Mouse (Mus musculus) erythroblast, adult 5-6 weeks (primary cell): ENCODE data around the gene Cdk18. TPM values are rescaled to one million over a fixed set of nuclear protein-coding genes. Genes with fewer than 3 reads are reported as not detected.

ENCODE experiments used
- ATAC-seq: replicated peaks from 2 replicates; pipeline ENCODE4 v1.8.0; 2016; ENCODE audit warnings: moderate number of reproducible peaks, mild to moderate bottlenecking, moderate TSS enrichment, inconsistent platforms; ENCODE audit not compliant: poor library complexity, low FRiP score, severe bottlenecking
- total RNA-seq, 2 experiments: library from RNA; stranded (forward) in 1 of 2; stranded (reverse) in 1 of 2; fragments of 150-400 nt in 1 of 2; fragments of 200-764, 138-1000 nt in 1 of 2; gene quantifications; 2 replicates each; pipeline versions ENCODE4 v1.2.3 to v1.2.4; 2015 to 2017; ENCODE audit warnings: low replicate concordance in 2 of 2

Gene Cdk18
- total RNA-seq, 2 experiments from 2014 or later: not detected

- no peak for ATAC-seq
Observed at GRCm38 (mm10) chr1:132075576-132075975, 63.9 kb downstream of the Cdk18 start.

DNA sequence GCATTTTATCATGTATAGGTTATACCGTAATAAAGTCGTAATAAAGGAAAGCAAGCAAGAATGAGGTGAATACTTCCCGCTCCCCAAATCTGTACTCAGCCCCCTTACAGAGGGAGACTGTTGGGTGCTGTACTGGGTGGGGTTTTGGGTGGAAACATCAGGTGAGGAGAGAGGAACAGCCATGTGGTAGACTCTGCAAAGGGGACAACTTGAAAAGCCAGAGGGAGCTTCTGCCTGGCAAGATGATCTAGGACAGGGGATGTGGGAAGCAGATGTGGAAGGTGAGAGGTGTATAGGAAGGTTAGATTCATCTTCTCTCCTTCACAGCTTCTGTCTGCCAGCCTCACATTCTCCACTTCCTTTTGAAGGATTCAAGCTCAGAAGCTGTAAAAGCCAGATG lies 68.8 kb downstream of the Cdk18 start:
- ATAC-seq: no peak

DNA sequence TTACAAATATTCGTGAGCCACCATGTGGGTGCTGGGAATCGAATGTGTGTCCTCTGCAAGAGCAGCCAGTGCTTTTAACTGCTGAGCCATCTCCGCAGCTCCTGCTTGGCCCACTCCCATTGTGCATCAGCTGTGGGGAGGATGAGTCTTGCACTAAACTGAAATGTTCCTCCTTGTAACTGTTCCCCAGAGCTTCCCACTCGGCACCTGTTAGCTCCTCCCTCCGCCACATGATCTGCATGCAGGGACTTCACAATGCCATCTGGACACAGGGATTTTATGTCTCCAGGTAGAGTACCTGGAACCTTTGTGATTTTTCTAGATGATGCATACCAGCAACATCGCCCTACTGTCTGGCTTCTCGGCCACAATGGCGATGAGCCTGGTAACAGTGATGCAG lies 70.0 kb downstream of the Cdk18 start:
- no peak for ATAC-seq

DNA sequence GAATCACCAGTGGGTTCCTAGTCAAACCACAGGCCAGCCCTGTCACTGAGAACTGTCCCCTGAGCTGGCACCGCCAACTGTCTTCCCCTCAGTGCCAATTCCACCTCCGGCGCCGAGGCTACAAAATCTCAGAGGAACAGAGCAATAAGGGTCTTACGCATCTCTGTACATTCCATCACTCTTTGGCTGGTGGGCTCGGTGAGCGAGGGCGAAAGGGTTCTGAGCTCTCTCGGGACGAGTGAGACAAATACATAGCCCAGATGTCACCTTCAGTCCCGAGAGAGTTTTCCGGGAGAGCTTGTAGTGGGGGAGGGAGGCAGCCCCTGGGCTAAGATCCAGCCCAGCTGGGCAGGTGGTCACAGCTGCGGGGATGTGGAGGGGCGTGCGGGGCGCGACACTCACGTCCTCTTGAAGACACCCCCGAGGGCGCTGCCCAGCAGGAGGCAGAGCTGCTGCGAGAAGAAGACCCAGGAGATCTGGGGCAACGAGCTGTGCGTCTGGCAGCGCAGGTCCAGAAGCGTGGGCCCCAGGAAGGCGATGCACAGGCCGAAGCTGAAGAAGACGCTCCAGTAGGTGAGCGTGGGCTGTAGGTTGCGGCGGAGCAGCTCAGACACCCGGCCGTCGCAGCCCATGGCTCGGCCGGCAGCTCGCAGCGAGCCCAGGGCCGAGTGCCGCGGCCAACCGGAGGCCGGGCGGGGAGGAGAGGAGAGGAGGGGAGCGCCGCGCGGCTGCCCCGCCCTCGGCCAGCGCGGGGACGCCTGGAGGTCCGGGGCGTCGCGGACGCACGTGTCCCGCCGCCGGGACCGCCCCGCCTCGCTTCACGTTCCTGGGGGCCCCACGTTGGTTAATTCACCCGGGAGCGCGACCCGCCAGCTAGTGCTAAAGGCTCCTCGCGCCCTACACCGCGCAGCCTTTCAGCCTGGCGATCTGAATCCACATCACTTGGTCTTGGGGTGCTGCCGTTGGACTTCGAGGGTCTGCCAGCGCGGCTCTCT lies 71.9 kb downstream of the Cdk18 start, which contains the start of gene Mfsd4a:
Mfsd4a (minus strand) TSS at position 802 of the 995 bp plus-strand sequence.
- no peak for ATAC-seq

- ATAC-seq: no peak
Observed at GRCm38 (mm10) chr1:132065475-132066172, 73.9 kb downstream of the Cdk18 start.

GRCm38 (mm10) chr1:132065001-132065400 lies 74.5 kb downstream of the Cdk18 start:
- ATAC-seq: no peak

- ATAC-seq: no peak
Observed at GRCm38 (mm10) chr1:132063096-132063495, 76.4 kb downstream of the Cdk18 start.

Other genes with a start within 250 kb of the Cdk18 start
- 35.0 and 47.6 TPM in 2 replicates for gene Nucks1, start 229.2 kb downstream of the Cdk18 start, total RNA-seq (2015; ENCODE audit: low replicate concordance)
- gene Nucks1, start 229.2 kb downstream of the Cdk18 start, total RNA-seq (2017; ENCODE audit: low replicate concordance): 77.1 and 83.3 TPM in 2 replicates
- gene Slc45a3, start 176.7 kb downstream of the Cdk18 start, total RNA-seq (2015; ENCODE audit: low replicate concordance): not detected in 2 replicates
- gene Slc45a3, start 176.7 kb downstream of the Cdk18 start, total RNA-seq (2017; ENCODE audit: low replicate concordance): 0.56 and 1.3 TPM in 2 replicates
- gene Elk4, start 132.1 kb downstream of the Cdk18 start, total RNA-seq (2015; ENCODE audit: low replicate concordance): 96.8 and 101 TPM in 2 replicates
- gene Elk4, start 132.1 kb downstream of the Cdk18 start, total RNA-seq (2017; ENCODE audit: low replicate concordance): 75.8 and 94.4 TPM in 2 replicates
- not detected in 2 replicates for gene Mfsd4a, start 71.6 kb downstream of the Cdk18 start, total RNA-seq (2015; ENCODE audit: low replicate concordance)
- gene Mfsd4a, start 71.6 kb downstream of the Cdk18 start, total RNA-seq (2017; ENCODE audit: low replicate concordance): 0.68 and 2.9 TPM in 2 replicates
- gene Lemd1, start 51.7 kb upstream of the Cdk18 start, total RNA-seq (2015; ENCODE audit: low replicate concordance): not detected in 2 replicates
- not detected in 2 replicates for gene Lemd1, start 51.7 kb upstream of the Cdk18 start, total RNA-seq (2017; ENCODE audit: low replicate concordance)
- gene AC124108.1, start 51.8 kb upstream of the Cdk18 start, total RNA-seq (2015; ENCODE audit: low replicate concordance): not detected in 2 replicates
- not detected in 2 replicates for gene AC124108.1, start 51.8 kb upstream of the Cdk18 start, total RNA-seq (2017; ENCODE audit: low replicate concordance)
- gene Gm10188, start 90.1 kb upstream of the Cdk18 start, total RNA-seq (2015; ENCODE audit: low replicate concordance): not detected in 2 replicates
- not detected in 2 replicates for gene Gm10188, start 90.1 kb upstream of the Cdk18 start, total RNA-seq (2017; ENCODE audit: low replicate concordance)
- gene Klhdc8a, start 158.9 kb upstream of the Cdk18 start, total RNA-seq (2015; ENCODE audit: low replicate concordance): not detected in 2 replicates
- not detected in 2 replicates for gene Klhdc8a, start 158.9 kb upstream of the Cdk18 start, total RNA-seq (2017; ENCODE audit: low replicate concordance)
- 4.4 and 7.7 TPM in 2 replicates for gene Nuak2, start 176.4 kb upstream of the Cdk18 start, total RNA-seq (2015; ENCODE audit: low replicate concordance)
- gene Nuak2, start 176.4 kb upstream of the Cdk18 start, total RNA-seq (2017; ENCODE audit: low replicate concordance): 1.8 and 3.7 TPM in 2 replicates